Mouse (Mus musculus): ENCODE data around the gene Kdm6a.

Kdm6a gene

DNA sequence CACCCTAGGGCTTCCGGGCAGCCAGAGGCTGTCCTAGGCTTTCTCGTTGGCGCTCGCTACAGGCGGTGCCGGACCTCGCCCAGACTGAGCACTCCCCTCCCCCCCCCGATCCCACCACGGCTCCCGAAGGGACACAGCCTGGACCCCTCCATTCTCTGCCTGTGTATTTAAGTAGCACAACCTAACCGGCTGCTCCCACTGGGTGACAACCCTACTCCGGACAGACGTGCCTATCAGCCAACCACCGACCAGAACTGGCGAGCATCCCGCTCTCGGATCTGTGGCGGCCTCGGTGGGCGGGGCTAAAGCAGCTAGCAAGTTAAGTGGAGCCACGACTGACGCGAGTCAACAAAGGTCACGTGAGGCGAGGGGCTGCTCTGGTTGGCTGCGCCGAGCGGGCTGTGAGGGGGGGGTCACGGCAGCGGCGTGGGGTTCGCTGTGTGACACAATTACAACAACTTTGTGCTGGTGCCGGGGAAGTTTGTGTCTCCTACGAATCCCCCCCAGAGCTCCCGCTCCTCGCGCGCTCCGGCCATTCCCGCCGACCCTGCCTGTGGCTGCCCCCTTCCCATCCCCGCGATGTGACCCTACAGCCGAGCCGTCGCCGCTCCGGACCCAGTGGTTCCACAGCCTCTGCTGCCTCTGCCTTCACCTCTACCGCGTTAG, at the start of gene Kdm6a:
Kdm6a (plus strand) TSS at position 384 of the 666 bp plus-strand sequence.
- 1% methylated on average over 48 of the region's 50 CpGs for WGBS

DNA sequence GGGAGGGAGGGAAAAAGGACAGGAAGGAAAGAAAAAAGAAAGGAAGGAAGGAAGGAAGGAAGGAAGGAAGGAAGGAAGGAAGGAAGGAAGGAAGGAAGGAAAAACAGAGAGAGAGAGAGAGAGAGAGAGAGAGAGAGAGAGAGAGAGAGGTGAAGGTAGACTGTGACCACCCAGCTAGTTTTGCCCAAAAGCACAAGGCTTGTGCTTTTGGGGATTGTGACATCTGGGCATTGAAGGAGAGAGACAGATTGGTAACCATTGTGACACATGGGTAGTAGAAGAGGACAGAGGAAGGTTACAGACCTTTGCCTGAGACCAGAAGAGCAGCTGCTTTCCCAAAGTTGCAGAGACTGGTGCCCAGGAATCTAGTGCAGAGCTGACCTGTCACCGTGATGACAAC, 16.8 kb upstream of the Kdm6a start, which contains the start of gene Dusp21:
Dusp21 (plus strand) TSS at position 301 of the 400 bp plus-strand sequence.
- 84% methylated on average over 1 of the region's 1 CpGs for WGBS

- WGBS = 57% methylated on average over 4 of the region's 4 CpGs
Measured at GRCm38 (mm10) chrX:18160734-18161442, 1.5 kb upstream of the Kdm6a start.

DNA sequence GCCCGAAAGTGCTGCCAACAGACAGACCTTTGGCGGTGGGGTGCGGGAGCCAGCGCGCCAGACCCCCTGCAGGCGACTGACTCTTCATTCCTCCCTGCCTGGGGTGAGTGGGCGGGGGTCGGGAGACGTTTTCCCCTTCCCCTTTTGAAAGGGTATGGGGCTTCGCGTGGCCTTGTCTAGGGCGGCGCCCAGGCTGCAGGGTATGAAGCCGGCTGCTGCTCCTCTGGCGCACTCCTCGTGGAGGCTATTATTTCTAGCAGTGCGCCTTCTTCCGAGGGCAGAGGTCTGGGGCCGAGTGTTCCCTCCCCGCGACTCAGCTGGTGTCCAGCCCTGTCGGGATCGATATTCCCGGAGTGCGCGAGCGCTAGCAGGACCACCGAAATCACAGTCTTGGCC, 581 bp upstream of the Kdm6a start:
- under 1% methylated on average over 27 of the region's 28 CpGs for WGBS

GRCm38 (mm10) chrX:18162861-18163731, 721 bp downstream of the Kdm6a start:
- WGBS = under 1% methylated on average over 51 of the region's 95 CpGs

DNA sequence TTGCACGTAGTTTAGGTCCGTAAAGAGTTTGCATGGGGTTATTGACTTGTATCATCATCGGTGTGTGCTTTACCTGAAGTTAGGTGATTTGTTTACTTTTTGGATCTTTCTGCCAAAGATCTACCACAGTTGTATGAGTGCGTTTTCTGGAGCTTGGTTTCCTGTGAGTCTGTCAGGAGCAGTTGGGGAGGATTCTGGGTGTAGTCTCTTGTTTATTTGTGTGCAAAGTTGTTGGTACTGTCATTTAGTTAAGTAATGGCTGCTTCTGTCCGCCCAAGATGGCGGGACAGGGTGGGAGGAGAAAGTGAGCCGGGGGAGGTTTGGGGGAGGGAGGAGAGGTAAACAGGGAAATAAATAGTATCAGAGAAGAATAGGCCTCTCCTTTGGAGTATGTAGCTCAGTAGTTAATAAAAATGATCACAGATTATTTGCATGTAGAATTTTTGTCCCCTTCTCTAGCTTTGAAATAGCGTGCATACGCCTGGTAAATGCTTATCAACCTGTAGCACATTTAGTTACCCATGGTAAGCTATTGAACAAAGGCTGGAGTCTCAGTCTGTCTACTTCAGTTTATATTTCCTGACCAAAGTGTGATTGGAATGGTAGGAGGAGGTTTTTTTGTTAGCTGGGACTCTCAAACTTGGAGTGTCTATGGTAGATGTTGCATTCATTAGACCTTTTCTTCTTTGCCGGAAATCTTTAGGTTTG, 1.7 kb downstream of the Kdm6a start:
- under 1% methylated on average over 10 of the region's 10 CpGs for WGBS

GRCm38 (mm10) chrX:18165121-18165520, 2.7 kb downstream of the Kdm6a start:
- 32% methylated on average over 2 of the region's 2 CpGs for WGBS

GRCm38 (mm10) chrX:18166961-18167360, 4.6 kb downstream of the Kdm6a start:
- 32% methylated on average over 3 of the region's 3 CpGs for WGBS

- 88% methylated on average over 1 of the region's 1 CpGs for WGBS
Measured at GRCm38 (mm10) chrX:18168940-18169339, 6.6 kb downstream of the Kdm6a start.

DNA sequence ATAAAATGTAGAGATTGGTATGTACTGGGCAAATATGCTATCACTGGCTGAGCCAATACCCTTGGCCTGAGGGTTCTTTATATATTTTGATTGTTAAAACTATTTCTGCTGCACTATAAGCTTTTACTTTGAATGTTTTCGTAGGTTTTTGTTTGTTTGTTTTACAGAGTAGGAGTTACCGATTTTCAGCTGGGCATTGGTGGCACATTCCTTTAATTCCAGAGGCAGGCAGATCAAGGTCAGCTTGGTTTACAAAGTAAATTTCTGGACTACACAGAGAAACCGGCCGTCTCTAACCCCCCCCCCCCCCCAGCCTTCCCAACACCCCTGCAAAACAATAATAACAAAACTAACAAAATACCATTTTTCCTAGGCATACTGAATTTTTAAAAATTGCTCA, 12.5 kb downstream of the Kdm6a start:
- 60% methylated on average over 4 of the region's 4 CpGs for WGBS

GRCm38 (mm10) chrX:18177803-18178202, 15.4 kb downstream of the Kdm6a start:
- 76% methylated on average over 4 of the region's 4 CpGs for WGBS

DNA sequence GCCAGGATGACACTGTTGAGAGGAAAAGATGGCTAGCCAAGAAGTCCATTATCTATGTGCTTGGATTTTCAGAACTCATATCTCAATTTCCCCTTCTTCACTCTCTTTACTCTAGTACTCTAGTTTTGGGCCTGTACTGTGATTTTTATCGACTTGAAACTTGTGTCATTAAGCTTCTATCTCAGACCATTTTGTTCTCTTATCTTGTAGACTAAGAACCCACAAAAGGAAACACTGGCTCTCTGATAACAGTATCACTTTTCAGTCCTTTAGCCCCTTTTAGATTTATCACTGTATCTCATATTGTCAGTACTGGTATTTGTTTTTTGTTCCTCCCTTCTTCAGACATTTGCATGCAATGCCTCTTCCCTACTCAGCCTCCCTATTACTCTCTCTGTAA, 17.1 kb downstream of the Kdm6a start:
- WGBS = 80% methylated on average over 1 of the region's 1 CpGs

DNA sequence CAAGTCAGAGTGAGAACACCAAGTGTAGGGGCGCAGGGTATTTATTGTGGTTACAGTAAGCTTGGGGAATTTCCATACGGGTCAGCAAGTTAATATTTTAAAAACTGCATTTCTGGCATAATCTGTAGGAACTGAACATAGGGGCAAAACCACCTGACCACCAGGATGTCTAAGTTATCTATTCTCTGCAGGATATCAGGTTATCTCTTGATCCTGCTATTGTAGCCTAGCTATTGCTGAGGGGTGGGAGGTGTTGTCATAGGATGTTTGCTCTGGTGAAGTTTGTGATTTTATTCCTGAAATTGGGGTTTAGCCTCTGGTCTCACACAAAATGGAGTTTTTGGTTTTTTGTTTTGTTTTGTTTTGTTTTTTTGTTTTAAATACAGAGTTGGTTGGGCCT, 25.9 kb downstream of the Kdm6a start:
- WGBS = 87% methylated on average over 2 of the region's 2 CpGs

DNA sequence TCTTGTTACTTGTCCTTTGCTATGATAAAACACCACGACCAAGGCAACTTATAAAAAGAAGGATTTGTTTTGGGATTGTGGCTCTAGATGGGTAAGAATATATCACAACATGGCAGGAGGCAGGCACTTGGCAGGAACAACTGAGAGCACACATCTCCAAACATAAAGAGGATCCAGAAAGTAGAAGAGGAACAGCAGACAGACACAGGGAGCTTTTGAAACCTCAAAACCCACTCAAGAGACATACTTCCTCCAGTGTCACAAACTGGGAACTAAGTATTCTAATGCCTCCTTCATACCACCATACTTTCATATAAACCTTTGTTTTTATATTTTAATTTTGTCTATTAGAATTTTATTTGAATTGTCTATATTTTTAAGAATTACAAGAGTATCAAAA, 77.2 kb downstream of the Kdm6a start:
- 52% methylated on average over 1 of the region's 1 CpGs for WGBS

GRCm38 (mm10) chrX:18250621-18251020, 88.2 kb downstream of the Kdm6a start:
- WGBS = 76% methylated on average over 4 of the region's 4 CpGs

GRCm38 (mm10) chrX:18254767-18255166, 92.4 kb downstream of the Kdm6a start:
- WGBS = 26% methylated on average over 4 of the region's 4 CpGs

- WGBS = 80% methylated on average over 7 of the region's 8 CpGs
Measured at GRCm38 (mm10) chrX:18258238-18258809, 95.9 kb downstream of the Kdm6a start.

DNA sequence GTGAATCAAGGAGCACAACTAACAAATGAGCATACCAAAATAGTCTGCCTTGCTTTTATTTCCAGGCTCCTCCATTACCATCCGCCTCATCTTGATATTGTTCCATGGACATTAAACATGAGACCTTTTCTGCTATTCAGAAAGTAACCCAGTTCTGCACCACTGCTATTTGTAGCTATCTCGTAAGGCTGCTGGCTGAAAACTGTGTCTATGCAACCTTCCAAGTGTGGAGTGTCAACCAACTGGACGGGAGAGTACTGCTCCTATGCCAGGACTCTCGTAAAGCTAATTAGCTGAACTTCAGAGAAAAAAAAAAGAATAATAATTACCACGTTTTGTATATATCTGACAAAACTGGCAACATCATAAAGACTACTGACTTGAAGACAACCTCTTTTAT, 116.2 kb downstream of the Kdm6a start:
- whole genome bisulfite sequencing = 54% methylated on average over 5 of the region's 5 CpGs

Data from cerebral cortex, adult 2 months (tissue).